Mouse (Mus musculus) ovary, postnatal 10 days (tissue): ENCODE data around the gene 1700001P01Rik.
"Not testable (repeated sequence)": the region's sequence is repeated elsewhere in the genome, so short reads cannot be mapped to it uniquely, and the experiment has no call there.

ENCODE experiments used
- DNase-seq: peaks from one replicate; pipeline ENCODE4 v3.0.0; 2022; ENCODE audit warnings: low spot score

The 1700001P01Rik gene

DNA sequence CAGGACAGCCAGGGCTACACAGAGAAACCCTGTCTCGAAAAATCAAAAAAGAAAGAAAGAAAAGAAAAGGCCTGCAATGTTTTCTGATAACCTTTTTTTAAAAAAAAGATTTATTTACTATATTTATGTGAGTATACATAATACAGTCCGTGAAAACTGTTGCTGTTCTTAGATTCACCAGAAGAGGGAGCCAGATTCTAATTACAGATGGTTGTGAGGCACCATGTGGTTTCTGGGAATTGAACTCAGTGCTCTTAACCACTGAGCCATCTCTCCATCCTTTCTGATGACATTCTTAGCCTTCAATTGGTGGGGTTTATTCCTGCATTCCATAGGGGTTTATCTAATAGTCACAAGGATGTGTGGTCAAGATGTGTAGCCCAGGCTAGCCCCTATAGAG is 17.4 kb upstream of the 1700001P01Rik start:
- no peak for DNase-seq

GRCm38 (mm10) chr11:97790778-97791438 is 15.2 kb upstream of the 1700001P01Rik start:
- not testable (repeated sequence) for DNase-seq

GRCm38 (mm10) chr11:97789727-97790126 is 14.0 kb upstream of the 1700001P01Rik start:
- no peak for DNase-seq

DNA sequence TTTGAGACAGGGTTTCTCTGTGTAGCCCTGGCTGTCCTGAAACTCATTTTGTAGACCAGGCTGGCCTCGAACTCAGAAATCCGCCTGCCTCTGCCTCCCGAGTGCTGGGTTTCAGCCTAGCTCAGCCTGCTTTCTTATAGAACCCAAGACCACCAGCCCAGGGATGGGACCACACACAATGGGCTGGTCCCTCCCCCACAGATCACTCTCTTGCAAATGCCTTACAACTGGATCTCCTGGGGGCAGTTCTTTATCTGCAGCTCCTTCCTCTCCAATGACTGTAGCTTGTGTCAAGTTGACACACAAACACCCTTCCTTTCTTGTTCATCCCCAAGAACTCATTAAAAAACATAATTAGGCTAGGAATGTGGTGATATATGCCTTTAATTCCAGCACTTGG is 12.2 kb upstream of the 1700001P01Rik start:
- DNase-seq = no peak

GRCm38 (mm10) chr11:97782564-97782895 is 6.8 kb upstream of the 1700001P01Rik start:
- DNase-seq = no peak

DNA sequence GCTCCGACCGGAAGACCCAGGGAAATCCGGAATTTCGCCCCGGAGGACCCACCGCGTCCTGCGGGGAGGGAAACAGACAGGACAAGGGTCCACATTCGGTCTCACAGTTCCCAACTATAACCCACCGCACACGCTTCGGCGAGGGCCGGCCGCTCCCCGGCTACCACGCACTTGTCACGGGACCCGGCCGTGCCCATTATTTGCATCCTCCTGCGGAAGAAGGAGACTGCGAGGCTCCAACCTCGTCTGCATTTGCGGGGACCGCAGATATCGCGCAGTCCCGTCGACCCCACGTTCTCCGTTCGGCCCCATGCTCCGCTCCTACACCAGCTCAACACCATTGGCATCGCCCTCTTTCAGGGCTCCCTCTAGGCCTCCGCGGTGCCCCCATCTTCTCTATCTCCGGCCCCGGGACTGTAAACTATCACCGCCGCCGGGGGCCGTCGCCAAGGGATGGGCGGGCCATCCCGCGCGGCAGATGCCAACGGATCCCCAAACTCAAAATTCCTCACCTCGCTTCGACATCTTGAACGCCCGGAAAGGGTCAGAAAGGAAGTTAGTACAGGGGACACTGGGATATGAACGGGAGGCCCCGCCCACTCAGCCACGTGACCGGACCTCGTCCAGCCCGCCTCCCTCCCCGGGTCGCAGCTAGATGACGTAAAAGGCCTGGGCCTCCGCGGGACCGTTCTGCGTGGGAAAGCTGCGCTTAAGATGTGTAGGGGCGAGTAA is 6.3 kb upstream of the 1700001P01Rik start, which contains the start of gene Rpl23:
Gene Rpl23 (minus strand): TSS at position 606 of the 732 bp plus-strand sequence.
- DNase-seq = peak; percentile 97

GRCm38 (mm10) chr11:97781478-97781831 is 5.7 kb upstream of the 1700001P01Rik start:
- no peak for DNase-seq

DNA sequence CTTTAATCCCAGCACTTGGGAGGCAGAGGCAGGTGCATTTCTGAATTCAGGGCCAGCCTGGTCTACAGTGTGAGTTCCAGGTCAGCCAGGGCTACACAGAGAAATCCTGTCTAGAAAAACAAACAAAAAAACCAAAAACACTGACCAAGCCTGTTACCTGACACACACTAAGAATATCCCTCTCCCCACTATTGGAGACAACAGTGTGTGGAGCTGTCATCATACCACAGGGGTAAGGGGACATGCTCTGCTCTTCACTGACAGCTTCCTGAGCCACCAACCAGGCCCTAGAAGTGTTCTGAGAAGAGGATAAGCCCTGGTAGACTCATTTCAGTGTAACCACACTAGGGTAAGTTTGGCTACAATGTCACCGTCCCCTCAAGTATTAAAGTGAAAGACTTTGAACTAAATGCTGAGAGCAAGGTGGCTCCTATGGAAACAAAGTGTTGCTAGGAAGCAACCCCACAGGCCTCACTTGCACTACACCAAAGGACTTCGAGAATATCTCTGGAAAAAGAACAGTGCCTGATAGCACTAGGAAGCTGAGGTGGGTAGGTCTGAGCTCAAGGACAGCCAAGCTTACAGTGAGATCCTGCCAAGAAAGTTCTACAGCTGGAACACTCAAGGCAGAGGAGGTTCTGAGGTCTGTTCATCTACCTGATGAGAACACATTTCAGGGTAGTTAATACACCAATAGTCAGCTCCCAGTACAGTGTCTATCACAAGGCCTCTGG is 4.4 kb upstream of the 1700001P01Rik start:
- DNase-seq = no peak

DNA sequence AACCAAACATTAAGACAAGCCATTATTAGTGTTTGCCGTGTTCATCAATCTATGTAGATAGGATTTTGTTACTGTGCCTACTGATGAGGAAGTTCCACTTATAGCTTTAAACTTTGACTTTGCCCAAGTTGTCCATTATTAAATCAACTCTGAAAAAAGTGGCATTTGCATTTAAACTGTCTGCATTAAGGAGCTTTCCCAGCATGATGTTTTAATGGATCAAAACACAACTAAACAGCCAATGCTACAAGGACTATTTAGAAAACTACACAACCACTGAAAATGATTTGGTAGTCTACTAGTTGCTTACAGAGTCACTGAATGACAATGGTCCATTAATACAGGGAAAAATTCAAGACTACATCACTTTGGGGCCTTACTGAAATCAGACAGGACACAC is 3.2 kb upstream of the 1700001P01Rik start:
- no peak for DNase-seq

DNA sequence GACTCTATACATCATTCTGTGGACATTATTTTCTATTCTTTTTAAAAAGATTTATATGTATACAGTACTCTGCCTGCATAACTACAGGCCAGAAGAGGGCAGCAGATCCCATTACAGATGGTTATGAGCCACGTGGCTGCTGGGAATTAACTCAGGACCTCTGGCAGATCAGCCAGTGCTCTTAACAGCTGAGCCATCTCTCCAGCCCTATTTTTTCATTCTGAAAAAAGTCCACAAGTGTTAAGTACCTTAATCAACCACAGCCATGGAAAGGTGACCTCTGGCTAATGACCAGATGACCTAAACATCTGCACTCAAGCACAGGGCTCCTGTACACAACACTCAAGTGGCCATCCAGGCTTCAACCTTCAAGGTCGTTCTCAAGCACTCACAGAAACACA is 1.4 kb upstream of the 1700001P01Rik start:
- no peak for DNase-seq

DNA sequence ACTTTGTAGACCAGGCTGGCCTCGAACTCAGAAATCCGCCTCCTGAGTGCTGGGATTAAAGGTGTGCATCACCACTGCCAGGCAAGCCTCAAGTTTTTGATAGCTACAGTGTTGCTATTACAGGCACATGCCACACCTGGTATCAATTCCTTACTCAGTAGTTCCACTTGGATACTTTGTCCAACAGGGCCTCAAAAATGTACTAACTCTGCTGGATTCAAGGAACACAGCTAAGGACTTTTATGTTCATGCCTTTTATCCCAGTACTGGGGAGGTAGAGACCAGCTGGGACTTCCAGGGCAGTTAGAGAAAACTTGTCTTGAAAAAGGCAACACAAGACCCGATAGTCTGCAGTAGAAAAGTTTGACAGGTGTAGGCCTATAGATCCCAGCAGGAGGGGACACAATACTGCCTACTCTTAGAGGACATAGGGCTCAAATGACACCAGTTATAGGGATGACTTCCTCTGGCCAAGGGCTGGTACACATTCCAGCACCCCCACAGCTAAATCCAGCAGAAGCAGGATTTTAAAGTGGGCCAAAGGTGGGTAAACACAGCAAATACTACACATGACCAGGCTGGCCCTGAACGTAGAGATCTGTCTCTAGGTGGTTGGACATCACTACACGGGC is 895 bp upstream of the 1700001P01Rik start:
- no peak for DNase-seq

DNA sequence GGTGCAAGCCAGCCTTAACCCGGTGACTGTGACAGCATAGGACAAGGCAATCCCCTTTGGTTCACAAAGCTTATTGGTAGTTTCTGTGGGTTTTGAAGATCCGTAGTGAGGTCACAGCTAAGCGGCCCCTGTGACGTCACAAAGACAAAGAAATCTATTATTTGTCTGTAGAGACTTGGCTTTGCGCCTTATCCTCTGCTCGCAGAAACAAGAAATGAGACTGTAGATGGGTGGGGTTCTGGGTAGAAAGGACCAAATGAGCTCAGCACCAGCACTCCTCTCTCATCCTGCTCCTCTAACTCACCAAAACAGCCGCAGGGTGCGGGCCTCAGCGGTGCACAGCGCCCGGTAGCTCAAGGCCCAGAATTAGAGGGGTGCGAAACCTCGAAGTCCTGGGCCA is 532 bp downstream of the 1700001P01Rik start:
- no peak for DNase-seq

GRCm38 (mm10) chr11:97771410-97771809 is 4.3 kb downstream of the 1700001P01Rik start:
- no peak for DNase-seq

GRCm38 (mm10) chr11:97769704-97770103 is 6.0 kb downstream of the 1700001P01Rik start:
- no peak for DNase-seq

GRCm38 (mm10) chr11:97766154-97766881 is 9.4 kb downstream of the 1700001P01Rik start, which contains the start of gene Cwc25:
Cwc25 (minus strand) TSS chr11:97766556.
- peak; percentile 86 for DNase-seq

DNA sequence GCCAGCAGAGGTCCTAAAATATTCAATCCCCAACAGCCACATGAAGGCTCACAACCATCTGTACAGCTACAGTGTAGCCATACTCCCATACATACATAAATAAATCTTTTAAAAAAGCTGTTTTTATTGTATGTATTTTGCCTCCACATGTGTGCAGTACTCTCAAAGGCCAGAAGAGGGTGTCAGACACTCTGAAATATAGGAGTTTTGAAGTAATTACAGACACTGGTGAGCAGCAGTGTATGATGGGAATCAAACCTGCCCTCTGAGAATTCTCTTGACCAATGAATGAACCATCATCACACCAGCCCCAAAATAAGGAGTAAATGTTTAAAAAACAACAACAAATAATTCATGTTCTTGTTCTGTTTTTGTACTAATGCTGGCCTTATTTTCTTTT is 14.1 kb downstream of the 1700001P01Rik start:
- DNase-seq = no peak

DNA sequence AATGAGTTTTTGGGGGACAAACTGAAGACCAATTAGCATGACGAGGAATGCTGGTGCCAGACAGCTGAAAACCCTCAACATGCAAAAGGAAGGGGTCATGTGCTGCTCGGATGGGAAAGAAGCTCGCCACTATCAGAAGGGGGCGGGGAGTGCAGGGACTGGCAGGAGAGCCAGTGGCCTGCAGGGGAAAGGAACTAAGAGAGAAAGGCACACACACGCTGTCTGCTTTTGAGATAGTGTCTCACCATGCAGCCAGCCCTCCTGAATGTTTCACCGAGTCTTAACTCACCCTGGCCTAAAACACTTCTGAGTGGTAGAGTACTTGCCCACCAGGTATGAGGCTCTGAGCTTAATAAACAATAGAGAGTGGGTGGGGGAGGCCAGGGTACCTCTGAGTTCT is 16.8 kb downstream of the 1700001P01Rik start:
- no peak for DNase-seq

DNA sequence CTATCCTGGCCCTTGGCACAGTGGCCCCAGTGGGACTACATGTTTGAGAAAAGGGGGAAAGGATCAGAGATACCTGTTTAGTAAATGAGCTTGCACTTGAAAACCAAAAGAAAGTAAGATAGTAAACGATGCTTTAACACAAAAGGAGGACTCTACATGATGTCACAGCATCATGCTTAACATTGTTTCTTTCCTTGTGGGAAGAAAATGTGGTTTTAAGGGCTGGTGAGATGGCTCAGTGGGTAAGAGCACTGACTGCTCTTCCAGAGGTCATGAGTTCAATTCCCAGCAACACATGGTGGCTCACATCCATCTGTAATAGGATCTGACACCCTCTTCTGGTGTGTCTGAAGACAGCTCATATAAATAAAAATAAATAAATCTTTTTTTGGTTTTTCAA is 17.6 kb downstream of the 1700001P01Rik start:
- no peak for DNase-seq

DNA sequence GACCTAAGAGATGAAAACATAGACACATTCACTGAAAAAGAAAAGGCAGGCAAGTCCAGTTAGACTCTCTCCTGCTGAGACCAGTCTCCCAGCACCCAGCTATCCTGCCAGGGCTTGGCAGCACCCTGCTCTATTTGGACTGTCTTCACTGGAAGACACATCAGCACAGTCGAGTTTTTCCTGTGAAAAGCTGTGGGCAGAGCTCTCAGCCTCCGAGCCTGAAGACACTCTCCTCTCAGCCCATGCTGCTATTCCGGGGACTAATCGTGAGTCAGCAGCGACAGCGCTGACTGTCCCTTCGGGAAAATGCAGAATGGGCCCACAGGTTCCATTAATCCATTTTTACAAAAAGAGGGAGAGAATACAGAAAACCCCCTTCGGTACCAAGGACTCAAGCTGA is 22.4 kb downstream of the 1700001P01Rik start:
- no peak for DNase-seq

DNA sequence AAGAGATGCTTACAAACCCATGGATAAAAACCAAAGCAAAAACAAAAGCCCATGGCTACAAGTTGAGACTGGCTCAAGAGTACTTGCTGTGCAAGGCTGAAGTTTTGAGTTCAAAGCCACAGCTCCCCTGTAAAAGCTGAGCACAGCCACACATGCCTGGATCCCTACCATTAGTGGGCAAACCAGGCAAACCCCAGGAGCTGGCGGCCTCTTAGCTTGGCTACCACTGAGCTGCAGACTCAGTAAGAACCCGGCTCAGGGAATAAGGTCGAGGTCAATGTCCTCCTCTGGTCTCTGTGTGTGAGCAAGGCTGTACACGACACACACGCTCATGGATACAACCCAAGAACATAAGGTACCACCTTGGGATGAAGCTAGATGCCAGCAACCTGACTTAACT is 27.2 kb downstream of the 1700001P01Rik start:
- no peak for DNase-seq

- DNase-seq = no peak
Measured at GRCm38 (mm10) chr11:97747773-97748172, 27.9 kb downstream of the 1700001P01Rik start.

- DNase-seq = no peak
Measured at GRCm38 (mm10) chr11:97745331-97745721, 30.4 kb downstream of the 1700001P01Rik start.
